Mouse (Mus musculus) E14TG2a.4 (cell line): ENCODE data around the gene Chrm1.

ENCODE experiments used
- CTCF ChIP-seq: conservative IDR thresholded peaks from 2 replicates; pipeline ENCODE4 v1.5.1; 2014; ENCODE audit warnings: low read length
- POU5F1 ChIP-seq: IDR thresholded peaks from 2 replicates; pipeline ENCODE4 v1.6.1; 2014; ENCODE audit warnings: low read length, borderline replicate concordance

- TF ChIP-seq CTCF (no peak), POU5F1 (no peak)
These were observed 9.9 kb downstream of the Chrm1 start for GRCm38 (mm10) chr19:8673336-8674063.
